Mouse (Mus musculus) ES-Bruce4 (cell line): ENCODE measurements around the gene Zfp72.

Experiments
- EP300 ChIP-seq: IDR thresholded peaks from 2 replicates; pipeline ENCODE4 v1.6.1; 2011; ENCODE audit warnings: low read depth, low read length; ENCODE audit not compliant: insufficient read depth
- POLR2A ChIP-seq: IDR thresholded peaks from one replicate; pipeline ENCODE4 v1.8.1; 2011; ENCODE audit warnings: low read length; ENCODE audit not compliant: insufficient read depth

DNA sequence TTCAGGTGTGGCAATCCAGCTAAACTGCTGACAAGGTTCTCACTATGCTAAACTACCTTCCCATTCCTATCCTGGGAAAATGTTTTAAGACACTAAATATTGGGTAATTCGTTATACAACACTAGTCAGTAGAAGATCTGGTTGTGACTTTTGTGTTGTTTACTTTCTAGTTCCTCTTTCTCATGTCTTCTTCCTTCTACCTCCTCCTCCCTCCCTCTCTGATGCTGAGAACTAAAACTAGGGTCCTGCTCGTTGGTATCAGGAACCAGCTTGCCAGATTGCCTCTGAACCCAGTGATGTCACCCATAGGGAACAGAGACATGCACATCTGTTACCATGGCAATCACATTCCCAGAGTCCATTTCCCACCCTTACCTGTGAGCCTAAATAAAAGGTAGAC, 28.4 kb downstream of the Zfp72 start:
- TF ChIP-seq EP300 (no peak), POLR2A (no peak)
